Mouse (Mus musculus) thymus, postnatal 4 days (tissue): ENCODE measurements at regions not wholly inside any gene's neighbourhood (a gene's known extent, or its start where the extent isn't known, plus 50 kb on each side); places are given as distances from the start of the nearest gene placed in this dataset.

Experiments used
- DNase-seq: peaks from one replicate; pipeline ENCODE4 v3.0.0; 2021

DNA sequence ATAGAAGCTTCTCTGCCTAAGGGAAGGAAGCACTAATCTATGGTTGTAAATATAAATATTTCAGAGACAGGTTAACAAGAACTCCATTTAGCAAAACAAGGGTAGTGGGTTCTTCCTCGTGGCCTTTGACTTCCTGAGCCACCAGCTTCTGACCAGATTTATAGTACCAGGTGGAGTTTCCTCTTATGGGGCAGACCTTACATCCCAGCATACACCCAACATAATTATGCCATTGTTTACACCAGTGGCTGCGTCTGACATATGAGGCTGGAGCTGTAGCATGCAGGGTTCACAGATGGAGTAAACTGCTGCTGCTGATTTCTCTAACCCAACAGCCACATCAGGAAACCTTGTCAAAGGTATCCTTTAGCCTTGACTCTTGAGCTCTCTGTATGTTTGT is 75.5 kb downstream of the Trib2 start:
- DNase-seq, result no peak

DNA sequence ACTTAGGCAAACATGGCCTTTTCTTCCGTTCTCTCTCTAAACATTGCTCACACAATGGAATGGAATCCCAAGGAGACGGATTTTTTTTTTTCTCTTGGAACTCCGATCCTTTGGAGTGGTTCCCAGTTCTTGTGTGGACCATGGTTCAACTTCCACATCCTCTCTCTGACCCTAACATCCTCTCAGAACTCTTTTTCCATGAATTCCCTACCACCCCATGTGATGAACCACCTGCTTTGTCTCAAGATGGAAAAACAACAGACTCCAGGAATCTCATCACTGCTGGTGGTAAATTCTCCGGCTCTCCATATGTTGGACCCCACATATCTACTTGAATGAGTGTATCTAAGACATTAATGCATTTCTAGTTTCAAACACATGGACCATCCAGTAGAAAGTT is 77.7 kb downstream of the Trib2 start:
- no peak for DNase-seq

DNA sequence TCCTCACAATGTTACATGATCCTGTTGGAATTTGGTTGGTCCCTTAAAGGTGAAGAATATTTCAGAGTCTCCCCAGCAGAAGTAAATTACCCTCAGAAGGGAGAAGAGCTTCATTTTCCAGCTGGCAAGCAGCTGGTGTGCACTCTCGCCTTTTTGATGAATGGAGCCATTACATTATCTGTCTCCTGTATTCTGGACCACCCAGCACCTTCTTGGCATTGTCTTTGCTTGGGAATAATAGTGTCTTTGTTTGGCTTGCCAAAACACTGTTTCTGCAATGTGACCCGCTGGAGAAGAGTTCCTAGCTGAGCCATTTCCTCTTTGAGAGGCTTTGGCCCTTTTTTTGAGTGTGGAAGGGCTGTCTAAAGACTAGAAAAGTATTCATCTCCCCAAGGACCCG is 85.5 kb downstream of the Trib2 start:
- DNase-seq, result no peak

DNA sequence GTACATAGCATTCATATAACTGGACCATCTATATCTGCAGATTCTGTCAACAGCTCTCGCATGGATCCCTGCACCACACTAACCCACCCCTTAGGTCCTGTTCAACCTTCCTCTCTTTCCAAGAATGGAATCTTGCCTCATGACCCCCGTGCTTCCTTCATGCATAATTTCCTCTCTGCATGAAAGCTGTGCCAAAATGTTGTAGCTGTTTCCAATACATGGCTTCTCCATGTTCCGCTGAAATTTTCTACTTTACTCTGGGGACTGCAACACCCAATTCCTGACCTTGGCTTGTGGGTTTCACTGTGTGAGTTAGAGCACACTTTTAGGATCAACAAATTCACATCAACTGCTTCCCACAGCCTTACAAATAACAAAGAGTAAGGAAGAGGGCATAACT is 87.0 kb downstream of the Trib2 start:
- DNase-seq, result no peak

DNA sequence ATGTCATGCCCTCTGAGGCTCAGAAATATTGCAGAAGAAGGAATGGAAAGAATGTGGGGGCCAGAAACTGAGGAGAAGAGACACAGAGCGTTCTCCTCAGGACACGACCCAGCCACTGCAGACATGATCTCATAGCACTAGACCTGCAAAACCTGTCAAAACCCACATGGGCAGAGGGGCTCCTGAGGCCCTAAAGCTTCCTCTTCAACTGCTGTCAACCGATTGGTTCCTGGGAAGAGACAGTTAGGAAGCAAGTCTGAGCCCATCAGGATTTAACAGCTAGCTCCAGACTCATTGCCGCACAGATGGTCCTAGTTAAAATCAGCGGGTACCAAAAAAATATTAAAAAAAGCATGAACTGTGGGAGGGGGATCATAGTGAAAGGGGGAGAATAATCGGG is 93.2 kb downstream of the Trib2 start:
- DNase-seq, result no peak

DNA sequence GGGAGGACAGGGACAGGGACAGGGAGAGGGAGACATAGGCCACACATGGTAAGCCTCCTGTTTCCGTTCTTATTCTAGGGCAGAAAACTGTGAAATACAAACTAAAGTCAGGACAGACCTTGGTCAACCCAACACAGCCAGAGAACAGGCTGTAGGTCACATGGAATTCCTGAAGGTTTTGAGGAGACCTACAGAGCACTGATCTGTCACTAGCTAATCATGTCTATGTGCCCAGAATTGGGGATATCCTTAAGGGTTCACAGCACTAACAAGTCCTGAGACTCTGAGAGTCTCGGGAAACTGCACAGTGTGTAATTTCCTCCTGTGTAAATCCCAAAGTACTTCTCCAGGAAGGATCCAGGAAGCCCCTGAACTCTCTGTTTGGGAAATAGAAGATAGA is 94.6 kb downstream of the Trib2 start:
- DNase-seq, result no peak

DNA sequence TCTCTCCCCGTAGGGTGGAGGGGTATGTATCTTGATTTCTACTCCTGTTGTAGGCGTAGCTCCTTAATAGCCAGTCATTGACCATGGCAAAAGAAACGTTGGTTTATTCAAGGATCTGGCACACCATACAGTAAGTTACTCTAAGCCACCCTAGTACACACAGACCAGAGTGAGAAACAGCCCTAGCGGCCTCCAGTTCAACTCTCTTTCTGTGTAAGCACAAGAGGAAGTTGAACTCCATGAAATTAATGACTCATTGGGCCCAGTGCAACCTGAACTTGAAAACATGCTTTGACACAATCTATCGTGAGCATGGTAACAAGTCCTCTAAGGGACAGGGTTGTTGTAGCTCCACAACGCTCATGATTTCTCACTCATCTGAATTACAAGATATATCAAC is 96.6 kb downstream of the Trib2 start:
- DNase-seq, result no peak

DNA sequence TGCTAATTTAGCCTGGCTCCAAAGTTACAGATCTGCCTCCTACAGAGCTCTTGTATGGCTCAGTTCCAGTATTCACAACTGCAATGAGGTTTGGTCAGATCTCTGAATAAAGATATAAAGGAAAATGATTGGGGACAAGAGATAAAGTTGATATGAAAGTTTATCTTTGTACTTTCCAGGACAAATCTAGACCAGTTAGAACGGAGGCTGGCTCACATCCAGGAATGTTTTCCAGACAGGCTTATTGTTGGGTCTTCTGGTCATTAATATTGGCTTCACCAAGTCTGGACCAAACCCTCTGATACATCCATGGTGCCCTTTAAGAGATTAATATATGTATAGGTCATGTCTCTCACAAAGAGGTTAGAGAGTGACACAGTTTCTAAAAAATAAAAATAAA is 97.9 kb downstream of the Trib2 start:
- DNase-seq, result no peak

DNA sequence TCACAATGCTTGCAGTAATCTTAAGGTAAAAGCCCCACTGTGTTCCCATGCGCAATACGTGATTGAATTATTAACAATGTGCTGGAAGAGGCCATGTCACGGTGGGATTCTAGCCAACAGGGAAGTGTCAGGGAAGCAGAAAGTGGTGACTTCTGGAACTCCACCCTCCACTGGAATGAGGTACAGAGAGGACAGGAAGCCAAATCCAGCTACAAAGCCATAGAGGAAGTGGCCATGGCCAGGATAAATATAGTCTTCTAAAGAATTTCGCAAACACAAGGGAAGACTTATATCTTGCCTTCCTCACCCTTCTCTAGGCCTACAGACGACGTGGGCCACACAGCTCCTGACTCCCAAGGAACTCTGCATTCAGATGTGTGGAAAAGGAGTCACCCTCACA is 98.7 kb downstream of the Trib2 start:
- DNase-seq, result no peak

DNA sequence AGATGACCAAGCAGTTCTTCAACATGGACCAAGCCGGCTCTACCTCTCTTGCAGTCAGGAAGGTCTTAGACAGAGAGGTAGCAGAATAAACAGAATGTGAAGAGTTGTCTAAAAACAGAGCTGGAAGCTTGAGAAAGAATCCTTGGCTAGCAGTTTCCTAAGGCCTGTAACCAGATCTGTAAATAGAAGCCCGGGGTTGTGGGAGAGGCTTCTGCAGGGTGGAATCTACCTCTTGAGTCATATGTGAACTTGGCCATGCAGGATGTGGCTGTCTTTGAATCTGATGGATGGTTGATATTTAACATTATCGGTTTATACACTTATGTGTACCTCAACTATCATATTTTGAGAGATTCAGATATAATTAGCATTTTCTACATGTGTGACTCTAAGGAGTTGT is 99.4 kb downstream of the Trib2 start:
- no peak for DNase-seq

DNA sequence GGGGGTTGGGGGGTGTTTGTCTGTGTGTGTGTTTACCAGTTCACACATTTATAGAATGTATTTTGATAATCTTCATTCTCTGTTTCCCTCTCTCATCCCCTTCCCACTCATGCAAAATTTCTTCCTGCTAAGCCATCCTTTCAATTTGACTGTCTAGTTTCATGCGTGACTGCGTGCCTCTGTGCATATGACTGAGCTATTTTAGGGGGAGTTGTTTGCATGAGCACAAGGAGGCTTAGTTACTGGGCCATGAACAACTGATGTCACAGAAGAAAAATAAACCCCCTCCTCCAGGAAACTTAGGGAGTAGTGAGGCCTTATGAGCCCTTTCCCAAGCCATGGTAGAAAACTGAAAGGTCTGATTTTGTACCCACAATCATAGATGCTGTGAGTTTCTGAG is 103.1 kb downstream of the Trib2 start:
- no peak for DNase-seq

DNA sequence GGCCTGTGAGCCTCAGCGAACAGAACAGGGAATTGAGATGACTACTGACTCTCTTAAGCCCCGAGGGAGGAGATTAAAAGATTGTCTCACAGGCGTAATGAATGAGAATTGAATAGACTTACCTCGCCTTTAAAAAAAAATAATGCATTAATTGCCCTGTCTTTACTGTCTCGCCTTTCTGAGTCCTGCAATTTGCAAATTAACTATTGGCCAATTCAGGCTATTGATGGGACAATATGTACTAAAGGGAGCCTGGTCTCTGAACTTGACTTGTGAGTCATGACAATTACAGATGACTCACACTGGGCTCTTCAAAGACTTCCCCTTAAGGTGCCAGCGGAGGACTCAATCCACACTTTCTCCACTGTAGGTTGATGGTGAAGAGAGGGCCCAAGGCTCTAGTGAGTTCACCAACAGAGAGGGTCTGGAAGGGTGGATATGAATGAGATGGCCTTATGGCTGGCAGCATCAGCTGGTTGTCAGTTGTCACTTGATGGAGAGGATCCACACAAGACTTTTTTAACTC is 109.1 kb downstream of the Trib2 start:
- DNase-seq, result no peak

DNA sequence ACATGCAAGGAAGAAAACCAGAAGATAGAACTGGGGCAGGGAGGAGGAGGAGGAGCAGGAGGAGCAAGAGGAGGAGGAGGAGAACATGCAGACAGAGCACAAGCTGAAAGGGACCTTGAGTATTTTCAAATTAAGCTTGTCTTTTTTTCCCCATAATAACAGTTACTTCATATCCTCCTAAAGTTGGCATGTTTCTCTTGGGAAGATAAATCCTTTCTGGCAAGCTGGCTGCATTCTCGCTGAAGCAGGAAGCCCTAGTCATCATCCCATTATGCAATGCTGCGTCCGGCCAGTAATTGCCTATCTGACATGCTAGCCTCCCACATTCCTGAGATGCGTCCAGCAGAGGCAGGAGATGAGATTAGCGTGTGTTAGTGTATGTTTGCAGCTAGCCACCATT is 112.3 kb downstream of the Trib2 start:
- no peak for DNase-seq

DNA sequence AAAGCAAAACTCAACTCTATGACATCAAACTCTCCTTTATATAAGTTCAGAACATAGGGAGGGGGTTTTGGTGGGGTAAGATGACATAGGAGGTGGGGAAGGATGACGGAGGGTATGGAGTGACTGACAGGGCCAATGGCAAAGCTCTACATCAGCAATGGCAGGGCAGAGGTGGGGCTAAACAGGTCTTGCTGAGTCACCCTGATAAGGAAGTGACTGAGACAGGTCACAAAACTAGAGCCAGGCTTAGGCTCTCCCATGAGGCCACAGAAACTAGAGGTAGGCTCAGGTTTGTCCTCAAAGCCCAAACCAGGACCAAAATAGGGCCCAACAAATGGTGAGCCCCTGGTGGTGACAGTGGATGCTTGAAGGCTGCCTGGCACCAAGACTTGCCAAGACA is 114.6 kb downstream of the Trib2 start:
- no peak for DNase-seq

DNA sequence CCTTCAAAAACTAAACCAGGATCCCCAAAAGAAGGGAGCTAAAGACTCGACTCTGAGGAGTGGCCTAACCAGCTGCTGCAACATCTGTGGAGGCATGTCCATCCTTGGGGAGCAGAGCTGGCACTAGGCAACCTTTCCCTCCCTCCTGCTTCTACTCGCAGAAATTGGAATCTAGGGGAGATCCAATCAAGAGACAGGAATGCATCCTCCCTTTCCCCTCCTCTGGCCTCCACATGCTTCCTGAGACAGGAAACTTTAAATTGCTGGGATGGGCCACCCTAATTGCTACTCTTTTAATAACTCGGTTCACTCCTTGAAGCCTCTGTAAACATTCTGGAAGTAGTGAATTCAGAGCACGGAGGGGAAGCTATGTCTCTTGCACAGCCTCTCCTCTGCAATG is 117.9 kb downstream of the Trib2 start:
- DNase-seq, result no peak

DNA sequence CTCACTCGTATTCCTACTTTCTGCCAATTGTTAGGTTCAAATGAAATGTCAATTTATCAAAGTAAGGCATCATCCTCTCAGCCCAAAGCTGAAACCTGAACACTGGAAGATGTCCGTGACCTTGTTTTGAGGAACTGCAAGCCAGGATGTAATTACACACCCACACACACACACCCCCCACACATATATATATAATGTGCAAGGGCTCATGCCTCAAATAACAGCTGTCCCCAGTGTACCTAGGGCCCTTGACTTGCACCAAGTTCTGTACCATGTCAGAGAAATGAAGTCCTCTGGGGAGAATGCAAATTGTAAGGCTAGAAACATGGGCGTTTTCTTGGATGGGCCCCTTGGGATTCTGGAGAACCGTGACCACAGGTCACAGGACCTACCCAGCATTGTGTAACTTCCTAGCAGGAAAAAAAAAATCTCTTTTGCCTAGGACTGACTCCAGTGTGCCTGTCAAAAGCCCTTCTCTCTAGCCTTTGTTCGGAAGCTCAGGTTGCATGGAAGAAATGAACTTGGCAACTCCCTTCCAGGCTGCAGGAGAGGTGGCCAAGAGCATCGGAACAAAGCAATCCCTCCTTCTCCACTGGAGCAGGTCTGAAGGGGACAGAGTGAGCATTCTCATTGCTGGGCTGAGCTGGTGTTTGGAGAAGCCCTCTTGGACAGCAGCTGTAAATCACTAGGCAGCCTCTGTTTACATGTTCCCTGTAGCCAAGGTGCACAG is 118.5 kb downstream of the Trib2 start:
- no peak for DNase-seq

DNA sequence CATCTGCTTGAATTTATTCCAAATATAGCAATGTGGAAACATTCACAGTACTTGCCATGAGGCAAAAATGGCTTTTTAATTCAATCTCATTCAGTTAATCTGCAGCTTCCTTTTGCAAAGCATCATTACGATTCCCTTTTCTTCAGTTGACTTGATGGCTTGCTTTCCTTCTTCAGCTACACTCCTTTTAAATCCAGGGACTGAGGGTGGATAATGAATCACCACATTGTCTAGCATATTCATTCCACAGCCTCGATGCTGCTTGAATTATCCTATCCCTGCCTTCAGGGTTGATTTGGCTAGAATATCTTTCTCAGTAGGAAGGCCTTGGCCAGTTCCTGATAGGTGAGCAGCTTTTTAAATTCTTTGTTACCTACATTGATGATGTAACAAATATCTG is 128.4 kb downstream of the Trib2 start:
- DNase-seq, result no peak

DNA sequence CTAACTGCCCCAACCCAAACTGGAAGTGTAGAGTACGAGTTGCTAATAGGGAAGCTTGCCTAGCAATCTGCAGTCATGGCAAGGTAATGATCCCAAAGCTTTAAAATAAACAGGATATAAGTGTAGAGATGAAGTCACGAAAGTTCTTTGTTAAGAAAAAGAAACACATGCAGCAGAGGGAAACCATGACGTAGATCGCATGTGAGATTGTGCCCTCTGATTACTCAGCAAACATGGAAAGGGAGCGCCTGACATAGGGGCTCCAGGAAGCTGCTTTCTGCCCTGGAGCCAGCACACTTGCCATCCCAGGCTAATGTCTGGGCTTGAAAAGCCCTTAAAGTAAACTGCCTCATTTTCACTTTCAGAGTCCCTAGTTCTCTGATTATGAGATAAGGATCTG is 132.4 kb downstream of the Trib2 start:
- no peak for DNase-seq

DNA sequence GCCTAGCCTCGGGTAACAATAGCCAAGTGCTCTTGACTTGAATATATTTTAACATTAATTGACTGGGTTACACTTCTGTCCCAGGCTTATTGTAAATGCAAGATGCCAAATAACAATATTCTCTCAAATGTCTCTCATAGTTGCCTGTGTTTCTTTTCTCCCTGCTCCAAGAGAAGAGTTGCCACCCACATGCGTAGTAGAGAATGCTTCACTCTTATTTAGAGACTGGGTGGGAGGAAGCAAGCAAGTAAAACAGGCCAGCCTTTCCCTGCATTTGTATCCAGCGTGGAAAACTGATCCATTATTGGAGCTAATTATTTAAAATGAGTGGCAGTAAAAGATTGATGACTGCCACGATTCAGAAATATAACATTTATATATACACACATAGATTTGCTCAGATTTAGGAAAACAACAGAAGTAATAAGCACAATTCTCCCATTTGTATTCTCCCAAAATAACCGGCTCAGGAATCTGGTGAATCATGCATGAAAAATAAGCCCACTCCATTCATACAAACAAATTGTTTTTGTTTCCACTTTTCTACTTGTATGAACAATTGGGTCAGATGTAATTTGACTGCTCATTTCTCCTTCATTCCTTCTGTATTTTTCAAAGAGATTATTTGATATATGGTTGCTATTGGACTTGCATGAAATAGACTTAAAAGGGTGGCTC is 134.9 kb downstream of the Trib2 start:
- no peak for DNase-seq

DNA sequence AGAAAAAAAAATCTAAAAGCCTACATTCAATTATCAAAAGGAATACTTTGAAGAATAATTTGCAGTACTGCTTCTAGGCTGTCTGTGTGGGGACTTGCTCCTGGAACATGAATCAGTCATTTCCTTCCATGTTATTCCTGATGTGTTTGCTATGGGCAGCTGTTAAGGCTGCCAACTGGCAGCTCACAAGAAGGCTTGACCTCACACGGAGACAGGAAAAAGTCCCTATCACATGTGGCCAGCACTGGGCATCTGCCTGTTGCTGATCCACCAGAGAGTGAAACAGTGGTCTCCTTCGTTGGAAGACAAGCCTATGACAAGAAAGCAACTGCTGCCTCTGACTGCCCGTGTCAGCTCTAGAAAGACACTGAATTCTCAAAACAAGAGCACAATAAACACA is 140.6 kb downstream of the Trib2 start:
- DNase-seq, result no peak

DNA sequence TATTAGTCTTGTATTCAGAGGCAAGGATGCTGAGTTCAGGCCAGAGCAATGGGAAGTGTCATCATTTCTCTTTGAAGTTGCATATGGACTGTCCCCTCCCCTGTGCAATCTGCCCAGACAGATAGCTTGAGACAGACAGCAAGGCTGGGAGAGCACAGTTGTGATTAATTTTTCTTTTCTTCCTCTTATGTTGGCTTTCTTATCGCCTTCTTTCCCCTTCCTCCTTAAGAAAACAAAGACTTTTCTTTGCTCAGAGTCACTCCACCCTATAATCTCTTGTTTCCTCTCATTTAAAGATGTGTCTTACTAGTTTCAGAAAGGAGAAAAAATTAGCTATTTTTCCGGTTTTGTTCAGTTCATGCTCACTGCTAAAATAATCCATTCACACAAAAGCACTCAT is 157.0 kb downstream of the Trib2 start:
- no peak for DNase-seq

DNA sequence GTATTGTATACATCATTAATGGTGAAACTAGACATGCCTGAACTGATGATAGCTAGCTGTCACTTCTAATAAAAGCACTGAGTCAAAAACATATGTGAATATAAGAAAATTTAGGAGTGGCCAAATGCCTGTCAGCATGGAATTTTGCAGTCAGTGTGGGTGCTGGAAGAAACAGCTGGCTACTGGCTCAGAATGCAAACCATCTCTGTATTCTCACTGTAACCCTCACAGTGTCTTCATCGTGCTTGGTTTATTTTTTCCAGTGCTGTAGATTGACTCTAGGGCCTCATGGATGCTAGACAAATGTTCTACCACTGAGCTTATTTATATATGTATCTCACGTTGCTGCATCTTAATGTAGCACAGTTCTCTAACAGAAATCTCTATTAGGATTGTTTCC is 157.4 kb downstream of the Trib2 start:
- no peak for DNase-seq

DNA sequence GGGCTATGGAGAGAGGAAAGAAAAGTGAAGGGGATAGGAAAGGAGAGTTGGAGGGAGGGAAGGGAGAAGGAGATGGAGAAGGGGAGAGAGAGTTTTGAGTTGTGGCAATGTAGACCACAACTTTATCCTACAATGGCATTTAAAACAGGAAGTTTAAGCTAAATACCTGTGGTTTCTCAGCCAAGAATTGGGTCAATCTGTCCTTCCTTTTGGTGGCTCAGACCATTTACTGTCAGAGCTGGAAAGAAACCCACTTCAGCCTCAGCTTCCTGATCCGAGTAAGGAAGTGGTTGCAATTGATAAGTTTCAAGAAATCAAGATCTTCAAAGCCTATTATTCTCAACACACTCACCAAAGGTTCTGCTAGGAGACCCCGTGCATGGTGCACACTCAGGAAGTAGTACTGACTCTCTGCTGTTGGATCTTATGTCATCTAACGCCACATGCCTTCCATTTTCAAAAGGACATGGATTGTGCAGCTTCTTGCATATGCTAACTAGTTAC is 158.9 kb downstream of the Trib2 start:
- DNase-seq, result no peak

DNA sequence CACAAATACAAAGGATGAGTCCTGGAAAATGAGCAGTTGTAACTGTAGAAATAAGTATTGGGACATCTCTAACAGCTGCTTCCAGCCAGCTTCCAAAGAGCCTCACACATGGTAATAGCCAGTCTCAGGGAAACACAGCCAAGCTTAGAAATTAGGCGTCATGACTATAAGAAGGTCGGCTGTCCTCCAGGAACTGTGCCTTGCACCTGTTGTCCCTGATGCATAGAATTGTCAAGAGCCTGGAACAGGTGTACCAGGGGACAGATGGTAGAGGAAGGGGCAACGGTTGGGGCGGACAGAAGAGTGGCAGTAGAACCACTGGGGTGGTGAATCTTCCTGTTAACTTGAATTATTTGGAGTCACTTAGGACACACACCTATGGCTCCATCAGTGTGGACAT is 162.1 kb downstream of the Trib2 start:
- no peak for DNase-seq

DNA sequence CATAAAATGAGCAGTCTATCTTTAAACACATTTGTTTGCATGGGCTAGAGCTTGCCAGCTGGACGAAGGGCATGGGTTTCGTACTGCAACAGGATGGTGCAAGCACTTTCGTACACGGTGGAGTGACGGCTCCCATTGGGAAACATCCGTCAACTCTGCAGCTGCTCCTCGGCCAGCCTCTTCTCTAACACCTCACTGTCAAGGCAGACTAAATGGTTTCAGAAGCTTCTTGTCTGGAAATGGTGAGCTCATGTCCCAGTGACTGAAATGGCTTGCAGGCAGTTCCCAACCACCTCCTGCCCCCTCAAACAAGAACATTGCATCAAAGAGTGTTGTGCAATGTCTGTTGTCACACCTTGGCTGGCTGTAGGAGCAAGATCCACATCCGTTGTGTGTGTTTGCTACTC is 163.4 kb downstream of the Trib2 start:
- no peak for DNase-seq
